10 mouse cellular contexts compared by ENCODE assay signal in genomic region chr5:68326998-68327593, GRCm38 (mm10).
DNase-seq lines count a peak whose midpoint lies in the region; TF ChIP-seq lines count a peak whose summit lies in the region.
"Had no signal": no experiment of that assay in that cellular context is flagged by ENCODE, and none has a peak within 500 bp of the region (broad histone marks: within the 10 kb centered on the region; RNA-seq: fewer than 3 reads in every experiment).

No protein-coding gene starts in this region.

- no peak overlapping the region for H3K4me3 ChIP-seq in gastrocnemius, adult 2 months
- H3K4me3 ChIP-seq: midbrain, embryonic 15.5 days had no signal

- no peak for TF ChIP-seq CTCF in gastrocnemius, adult 2 months (IDR thresholded peaks at IDR 0.05)

- no peak overlapping the region for H3K27ac ChIP-seq in gastrocnemius, adult 2 months
- H3K27ac ChIP-seq: midbrain, embryonic 15.5 days had no signal

- intact Hi-C loops in gastrocnemius, adult 2 months (cut with DNase I), result no loop called here
- intact Hi-C loops in left cerebral cortex, postnatal 4 days (cut with DNase I), result no loop called here

- DNase-seq in gastrocnemius, adult 2 months, result peak; percentile 22
- no peak for DNase-seq in gastrocnemius, postnatal 25 days
- peak; percentile 66 for DNase-seq in left cerebral cortex, postnatal 4 days
- no peak for DNase-seq in left cerebral cortex, adult 11 months (ENCODE audit: low spot score)
- DNase-seq in cerebellum, postnatal 10 days, result peak; percentile 93 to 96
- DNase-seq in skeletal muscle tissue, adult 2 months (ENCODE audit: low read depth, low spot score), result peak; percentile 10
- DNase-seq in embryo, embryonic 10.5 days (ENCODE audit: low spot score), result no peak
- no peak for DNase-seq in right cerebral cortex, postnatal 25 days
- DNase-seq: lung, embryonic 14.5 days had no signal

Comparison
In these comparisons a context has a peak if more than half of its experiments do, and no peak if none do; other contexts are left out.
1. DNase-seq: peak in gastrocnemius, adult 2 months (single experiment), left cerebral cortex, postnatal 4 days (single experiment), cerebellum, postnatal 10 days (2 of 2) and skeletal muscle tissue, adult 2 months (single experiment); none in gastrocnemius, postnatal 25 days (single experiment), left cerebral cortex, adult 11 months (single experiment), embryo, embryonic 10.5 days (single experiment) and right cerebral cortex, postnatal 25 days (single experiment).